Mouse (Mus musculus): ENCODE measurements around the gene Gse1.
A peak's percentile ranks its signal among the peaks of the same experiment; 100 is the strongest.

The Gse1 gene

DNA sequence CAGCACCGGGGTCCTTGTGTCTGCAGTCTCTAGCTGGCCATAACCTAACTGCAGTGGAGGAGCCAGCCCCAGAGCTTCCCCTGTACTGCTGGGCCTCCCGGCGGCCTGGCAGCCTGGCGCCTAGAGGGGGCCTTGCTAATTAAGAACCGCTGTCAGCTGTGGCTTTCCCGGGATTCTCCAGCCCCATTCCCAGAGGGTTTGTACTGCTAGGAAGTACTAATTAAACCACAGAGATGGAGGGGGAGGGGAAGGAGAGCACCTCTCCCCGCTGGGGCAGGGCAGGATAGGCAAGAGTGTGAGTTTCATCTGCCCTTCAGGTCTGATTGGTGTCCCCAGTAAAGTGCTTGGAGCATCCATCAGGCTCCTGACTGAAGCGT is 335.1 kb downstream of the Gse1 start:
- no peak for DNase-seq

DNA sequence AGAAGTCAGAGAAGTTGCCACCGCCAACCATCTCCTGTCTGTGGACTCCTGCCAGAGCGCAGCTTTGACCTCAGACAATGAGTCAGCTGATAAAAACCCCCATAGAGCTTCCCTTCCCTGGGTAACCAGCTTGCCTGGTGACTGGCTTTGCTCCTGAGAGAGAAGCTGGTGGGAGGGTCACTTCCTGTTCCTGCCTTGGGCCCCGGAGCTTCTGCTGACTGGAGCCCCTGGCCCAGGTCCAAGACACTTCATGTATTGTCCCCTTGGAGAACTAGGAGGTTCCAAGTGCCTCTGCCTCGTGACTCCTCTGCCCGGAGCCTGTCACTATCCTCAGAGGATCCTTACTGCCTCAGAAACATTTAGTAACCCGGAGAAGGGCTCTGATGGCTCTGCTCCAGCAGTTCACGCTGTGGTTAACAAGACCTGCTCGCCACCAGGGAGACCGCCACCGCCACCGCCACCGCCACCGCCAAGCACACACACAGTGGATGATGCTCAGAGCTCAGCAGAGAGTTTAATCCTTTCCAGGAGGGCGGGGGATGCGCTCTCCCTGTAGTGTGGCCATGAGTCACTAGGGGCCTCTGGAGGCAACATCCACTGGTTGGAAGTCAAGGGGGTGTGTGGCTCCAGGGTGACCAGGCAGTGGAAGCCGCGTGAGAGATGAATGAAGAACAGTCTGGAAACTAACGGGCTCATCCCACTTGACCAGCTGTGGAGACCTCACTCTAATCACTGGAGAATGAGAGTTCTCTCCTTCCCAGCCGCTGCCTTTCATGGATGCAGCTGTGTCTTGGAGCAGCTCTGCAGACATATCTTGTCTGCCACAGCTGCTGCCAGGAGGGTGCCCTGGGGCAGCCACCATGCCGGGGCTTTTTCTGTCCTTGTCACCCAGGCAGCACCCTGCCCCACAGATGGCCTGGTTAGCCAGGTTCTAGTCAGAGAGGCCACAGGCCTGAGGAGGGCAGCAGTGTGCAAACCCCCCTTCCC is 335.9 kb downstream of the Gse1 start:
- peak; percentile 79 for DNase-seq

DNA sequence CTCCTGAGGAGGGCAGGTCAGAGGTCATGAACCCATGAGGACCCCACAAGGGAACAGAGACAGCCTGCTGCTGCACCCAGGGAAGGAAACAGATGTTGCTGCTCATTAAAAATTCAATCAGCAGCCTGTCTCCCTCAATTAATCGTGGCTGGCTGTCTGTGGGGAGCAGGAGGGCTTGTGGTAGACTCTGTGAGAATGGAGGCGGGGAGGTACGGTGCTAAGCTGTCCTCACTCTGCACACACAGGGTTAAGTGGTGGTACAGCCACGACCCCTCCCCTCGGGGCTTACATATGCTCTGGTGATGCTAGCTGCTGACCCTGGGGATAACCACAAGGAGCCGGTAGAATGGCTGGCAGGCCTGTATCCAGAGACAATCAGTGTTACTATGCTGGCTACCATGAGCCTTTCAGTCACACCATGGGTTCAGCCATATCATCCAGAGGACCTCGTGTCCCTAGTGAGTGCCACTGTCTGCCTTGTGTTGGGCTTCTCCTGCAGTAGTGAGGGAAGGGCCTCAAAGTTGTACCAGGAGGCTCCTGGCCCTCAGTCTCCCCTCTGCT is 337.0 kb downstream of the Gse1 start:
- DNase-seq, result no peak

DNA sequence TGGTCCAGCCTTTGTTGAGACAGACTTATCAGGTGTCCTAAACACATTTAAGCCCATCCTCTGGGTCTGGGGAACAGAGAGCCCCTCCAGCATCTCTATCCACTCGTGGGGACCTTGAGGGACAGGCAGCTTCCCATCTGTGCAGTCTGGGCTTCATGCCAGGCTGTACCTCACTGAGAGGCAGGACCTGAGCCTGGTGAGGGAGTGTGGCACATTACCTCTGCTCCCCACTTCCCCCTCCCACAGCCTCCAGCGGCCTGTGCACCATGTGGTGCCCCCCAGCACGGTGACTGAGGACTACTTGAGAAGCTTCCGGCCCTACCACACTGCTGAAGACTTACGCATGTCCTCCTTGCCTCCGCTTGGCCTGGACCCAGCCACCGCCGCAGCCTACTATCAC is 338.4 kb downstream of the Gse1 start:
- no peak for DNase-seq

DNA sequence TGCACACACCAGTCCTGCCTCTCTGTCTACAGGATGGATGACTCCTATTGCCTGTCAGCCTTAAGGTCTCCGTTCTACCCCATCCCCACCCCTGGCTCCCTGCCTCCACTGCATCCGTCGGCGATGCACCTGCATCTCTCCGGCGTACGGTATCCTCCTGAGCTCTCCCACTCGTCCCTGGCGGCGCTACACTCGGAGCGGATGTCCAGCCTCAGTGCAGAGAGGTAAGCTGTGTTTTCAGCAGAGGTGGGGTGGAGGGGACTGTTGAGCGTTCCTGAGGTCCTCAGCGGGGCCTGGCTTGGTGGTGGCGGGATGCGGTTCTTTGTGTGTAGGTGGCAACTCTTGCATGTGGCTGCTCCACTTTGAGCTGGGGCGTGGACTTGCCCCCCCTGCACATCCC is 339.5 kb downstream of the Gse1 start:
- DNase-seq, result no peak

DNA sequence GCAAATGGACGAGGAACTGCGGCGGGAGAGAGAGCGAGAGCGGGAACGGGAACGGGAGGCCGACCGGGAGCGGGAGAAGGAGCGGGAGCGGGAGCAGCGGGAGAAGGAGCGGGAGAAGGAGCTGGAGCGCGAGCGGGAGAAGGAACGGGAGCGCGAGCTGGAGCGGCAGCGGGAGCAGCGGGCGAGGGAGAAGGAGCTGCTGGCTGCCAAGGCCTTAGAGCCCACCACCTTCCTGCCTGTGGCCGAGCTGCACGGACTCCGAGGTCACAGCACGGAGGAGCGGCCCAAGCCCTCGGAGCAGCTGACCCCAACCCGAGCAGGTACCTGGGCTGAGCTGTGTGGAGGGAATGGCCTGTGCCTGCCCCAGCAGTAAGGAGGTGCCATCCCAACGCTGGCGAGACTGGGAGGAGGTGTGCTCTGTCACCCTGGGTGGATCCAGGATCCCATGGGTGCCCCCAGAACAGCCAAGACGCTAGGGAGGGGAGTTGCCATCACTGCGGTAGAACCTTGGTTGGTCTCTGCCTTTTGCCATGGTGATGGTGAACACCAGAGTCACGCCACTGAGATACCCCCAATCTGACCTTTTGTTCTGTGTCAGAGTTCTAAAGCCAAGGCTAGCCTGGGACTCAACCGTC is 340.0 kb downstream of the Gse1 start:
- no peak for DNase-seq

DNA sequence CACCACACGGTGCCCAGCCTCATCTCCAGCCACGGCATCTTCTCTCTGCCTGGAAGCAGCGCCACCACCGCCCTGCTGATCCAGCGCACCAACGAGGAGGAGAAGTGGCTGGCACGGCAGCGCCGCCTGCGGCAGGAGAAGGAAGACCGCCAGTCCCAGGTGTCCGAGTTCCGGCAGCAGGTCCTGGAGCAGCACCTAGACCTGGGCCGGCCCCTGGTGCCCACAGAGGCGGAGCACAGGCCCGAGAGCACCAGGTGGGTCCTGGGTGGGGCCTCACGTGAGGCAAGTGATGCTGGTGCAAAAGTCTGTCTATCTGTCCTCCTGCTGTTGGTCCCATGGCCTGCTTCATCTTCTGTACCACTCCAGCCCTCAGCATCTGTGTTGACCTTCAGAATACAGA is 340.9 kb downstream of the Gse1 start:
- no peak for DNase-seq

DNA sequence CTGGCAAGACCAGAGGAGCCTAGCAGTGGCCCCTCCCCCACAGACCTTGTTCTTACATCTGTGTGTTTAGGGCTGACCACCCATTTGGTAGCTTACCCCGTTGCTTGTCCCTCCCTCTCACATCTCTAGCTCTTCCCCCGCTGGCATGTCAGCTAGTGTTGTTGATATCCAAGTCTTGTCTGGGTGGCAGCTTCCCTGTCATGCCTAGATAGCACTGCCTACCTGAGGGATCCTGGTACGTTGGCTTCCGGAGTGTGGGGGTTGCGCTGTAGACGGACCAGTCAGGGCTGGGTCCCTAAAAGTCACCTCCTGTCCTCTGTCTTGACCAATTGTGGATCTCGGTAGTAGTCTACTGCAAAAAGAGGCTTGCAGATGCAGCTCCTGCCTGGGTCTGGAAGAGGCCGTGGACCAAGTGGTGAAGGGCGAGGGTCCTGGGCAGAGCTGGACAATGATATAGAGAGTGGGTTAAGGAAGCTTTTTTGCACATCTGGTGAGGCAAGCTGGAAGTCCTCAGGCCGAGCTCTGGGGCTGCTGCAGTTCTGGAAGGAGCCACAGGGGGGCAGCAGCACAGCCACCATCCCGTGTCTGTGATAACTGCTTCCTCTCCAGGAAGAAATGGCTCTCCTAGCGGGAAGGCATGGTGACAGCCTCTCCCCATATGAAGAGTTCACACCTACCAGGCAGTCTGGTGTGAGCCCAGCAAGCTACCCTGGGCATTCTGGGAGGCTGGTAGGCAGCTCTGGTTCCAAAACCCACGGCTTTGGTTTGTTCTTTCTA is 341.9 kb downstream of the Gse1 start:
- peak; percentile 78 for DNase-seq

DNA sequence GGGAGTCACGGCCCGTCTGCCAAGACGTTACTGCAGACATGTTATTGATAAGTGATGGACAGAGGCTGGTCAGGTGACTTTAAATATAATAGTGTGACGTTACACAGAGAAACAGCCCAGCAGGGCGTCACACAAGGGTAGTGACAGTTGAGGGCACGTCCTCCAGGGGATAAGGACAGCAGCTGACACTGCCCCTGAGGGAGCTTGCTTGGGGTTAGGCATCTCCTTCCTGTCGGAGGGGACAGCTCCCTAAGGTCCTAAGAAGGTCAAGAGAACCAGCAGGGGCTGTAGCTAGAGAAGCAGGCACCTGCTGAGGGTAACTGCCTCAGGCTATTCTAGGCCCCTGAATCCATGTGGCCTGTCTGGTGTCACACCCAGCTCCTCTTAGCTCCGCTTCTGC is 343.3 kb downstream of the Gse1 start:
- DNase-seq, result no peak

DNA sequence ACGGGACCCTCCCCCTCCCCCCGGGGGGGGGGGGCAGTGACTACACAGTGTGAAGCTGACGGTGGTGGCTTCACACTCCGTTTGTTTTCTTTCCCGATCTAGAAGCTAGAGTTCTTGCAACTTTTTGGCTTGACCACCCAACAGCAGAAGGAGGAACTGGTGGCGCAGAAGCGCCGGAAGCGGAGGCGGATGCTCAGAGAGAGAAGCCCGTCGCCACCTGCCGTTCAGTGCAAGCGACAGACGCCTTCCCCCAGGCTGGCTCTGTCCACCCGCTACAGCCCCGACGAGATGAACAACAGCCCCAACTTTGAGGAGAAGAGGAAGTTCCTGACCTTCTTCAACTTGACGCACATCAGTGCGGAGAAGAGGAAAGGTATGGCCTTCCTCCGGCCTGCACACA is 344.3 kb downstream of the Gse1 start:
- DNase-seq, result peak; percentile 71

DNA sequence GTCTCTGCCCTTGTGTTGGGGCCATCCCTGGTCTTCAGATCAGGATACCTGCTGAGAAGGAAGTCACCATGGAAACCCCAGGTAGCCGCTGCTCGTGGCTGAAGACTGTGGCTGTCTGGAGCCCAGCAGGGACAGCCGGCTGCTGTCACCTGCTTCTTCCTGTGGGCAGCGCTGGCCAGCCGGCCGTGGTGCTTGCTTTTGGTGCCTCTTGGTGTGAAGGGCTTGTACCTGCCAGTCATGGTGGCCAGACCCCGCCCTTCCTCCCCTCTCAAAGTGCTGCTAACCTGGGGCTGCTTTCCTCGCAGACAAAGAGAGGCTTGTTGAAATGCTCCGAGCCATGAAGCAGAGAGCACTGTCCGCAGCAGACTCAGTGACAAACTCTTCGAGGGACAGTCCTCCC is 345.6 kb downstream of the Gse1 start:
- no peak for DNase-seq

DNA sequence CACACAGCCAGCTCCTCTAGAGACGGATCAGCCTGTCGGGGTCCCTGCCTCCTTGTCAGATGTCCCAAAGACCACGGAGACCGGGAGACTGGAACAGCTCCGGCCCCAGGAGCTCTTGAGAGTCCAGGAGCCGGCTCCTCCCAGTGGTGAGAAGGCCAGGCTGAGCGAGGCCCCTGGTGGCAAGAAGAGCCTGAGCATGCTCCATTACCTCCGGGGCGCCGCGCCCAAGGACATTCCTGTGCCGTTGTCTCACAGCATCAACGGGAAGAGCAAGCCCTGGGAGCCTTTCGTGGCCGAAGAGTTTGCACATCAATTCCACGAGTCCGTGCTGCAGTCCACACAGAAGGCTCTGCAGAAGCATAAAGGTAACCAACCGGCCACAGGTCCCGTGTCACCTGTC is 346.7 kb downstream of the Gse1 start:
- no peak for DNase-seq

DNA sequence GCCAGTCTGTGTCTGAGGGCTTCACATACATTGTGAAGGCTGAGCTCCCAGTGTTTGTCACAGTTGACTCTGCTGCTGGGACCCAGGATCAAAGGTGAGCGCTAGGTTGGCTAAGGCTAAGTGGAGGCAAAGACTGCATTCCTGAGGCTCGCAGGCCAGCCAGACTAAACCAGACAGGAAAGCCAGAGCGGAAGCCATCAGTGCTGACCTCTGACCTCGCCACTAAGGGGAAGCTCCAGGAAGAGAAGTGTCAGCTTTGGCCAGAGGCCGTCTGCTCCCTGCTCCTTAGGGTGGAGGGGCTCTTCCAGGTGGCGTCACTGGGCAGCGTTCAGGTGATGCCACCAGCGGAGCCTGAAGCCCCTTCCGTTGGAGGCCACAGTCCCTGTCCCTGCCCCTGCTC is 347.5 kb downstream of the Gse1 start:
- no peak for DNase-seq

DNA sequence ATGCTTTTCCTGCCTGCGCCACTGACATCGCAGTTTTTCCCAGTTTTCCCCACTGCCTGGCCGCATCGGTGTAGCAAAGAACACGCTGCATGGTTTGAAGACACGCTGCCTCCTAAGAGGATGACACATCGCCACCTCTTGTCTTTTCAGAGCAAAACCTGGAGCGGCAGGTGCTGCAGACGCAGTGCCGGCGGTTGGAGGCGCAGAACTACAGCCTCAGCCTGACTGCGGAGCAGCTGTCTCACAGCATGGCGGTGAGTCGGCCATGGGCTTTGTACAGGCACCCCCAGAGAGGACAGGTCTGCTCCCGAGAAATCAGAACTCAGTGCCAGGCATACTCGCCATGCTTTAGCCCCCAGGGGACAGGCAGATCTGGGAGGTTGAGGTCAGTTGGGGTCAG is 349.6 kb downstream of the Gse1 start:
- DNase-seq, result no peak

DNA sequence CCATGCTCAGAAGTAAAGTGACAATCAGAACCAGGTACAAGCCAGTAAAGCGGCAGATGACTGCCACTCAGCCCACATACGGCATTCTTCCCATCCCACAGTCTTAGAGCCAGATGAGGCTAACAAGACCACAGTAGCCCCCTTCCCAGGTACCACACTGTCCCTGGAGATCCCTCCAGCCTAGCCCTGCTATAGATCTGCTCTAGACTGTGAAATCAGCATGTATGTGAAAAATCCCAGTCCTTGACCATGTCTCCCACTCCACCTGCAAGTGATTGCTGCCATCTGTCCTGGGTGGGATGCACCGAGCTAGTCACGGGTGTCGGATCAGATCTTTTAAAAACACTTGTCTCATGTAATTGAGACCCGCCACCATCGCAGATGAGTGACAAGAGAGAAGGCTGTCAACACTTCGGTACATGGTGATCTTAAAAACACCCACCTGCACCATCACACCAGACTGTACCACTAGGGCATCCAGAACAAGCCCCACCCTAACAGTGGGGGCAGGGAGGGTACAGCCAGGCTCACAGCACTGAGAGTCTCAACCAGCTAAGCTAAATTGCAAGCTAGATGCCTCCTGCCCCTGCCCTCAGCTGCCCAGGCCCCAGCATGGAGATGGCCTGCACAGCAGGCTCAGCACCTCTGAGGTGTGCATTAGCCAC is 352.2 kb downstream of the Gse1 start:
- DNase-seq, result no peak

DNA sequence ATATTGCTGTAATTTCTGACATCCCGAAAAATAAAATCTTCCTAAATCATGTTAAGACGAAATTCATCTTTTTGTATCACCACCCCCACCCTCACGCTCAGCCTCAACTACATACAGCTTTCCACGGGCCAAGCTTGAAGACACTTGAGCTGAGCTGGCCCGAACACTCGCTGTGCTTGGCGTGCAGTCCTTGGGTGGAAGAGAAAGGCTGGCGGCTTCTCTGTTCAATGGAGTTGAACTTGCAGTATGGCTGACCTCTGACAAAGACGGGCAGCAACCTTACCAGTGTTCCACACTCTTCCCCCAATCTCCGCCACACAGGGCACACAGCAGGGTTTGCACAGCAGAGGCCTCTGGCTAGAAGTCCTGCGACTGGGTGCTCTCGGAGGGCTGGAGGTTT is 353.1 kb downstream of the Gse1 start:
- no peak for DNase-seq

DNA sequence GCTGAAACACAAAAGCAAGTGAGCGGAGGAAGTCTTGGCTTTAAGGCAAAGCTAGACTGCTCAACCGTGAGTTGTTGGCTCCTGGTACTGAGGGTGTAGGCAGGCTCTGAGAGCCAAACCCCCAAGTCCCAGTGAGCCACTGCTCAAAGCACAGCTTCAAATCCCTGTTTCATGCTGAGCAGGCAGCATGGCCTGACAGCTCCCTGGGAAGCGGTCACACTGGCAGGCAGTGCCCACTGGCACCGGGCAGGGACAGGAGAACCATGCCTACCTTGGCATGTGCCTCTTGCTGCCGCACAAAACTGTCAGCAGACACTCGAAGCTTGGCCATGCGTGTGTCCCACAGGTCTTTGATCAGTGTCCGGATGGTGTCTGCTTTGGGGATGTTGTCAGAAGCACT is 353.6 kb downstream of the Gse1 start:
- no peak for DNase-seq

DNA sequence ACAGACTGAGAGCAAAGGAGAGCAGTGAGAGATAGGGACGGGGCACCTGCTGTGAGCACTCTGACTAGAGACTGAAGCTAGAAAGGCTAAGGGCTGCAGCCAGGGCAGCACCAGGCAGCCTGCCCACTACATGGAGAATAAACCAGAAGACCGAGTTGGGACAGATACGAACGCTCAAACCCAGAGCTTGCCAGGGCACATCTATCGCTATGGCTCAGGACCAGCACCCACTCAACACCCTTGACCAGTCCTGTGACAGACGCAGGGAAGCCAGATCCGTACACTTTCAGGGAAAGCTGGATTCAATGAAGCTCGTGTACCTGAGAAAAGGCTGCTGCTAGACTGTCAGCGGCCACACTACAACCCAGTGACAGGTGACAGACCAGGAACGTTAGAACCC is 357.3 kb downstream of the Gse1 start:
- no peak for DNase-seq

DNA sequence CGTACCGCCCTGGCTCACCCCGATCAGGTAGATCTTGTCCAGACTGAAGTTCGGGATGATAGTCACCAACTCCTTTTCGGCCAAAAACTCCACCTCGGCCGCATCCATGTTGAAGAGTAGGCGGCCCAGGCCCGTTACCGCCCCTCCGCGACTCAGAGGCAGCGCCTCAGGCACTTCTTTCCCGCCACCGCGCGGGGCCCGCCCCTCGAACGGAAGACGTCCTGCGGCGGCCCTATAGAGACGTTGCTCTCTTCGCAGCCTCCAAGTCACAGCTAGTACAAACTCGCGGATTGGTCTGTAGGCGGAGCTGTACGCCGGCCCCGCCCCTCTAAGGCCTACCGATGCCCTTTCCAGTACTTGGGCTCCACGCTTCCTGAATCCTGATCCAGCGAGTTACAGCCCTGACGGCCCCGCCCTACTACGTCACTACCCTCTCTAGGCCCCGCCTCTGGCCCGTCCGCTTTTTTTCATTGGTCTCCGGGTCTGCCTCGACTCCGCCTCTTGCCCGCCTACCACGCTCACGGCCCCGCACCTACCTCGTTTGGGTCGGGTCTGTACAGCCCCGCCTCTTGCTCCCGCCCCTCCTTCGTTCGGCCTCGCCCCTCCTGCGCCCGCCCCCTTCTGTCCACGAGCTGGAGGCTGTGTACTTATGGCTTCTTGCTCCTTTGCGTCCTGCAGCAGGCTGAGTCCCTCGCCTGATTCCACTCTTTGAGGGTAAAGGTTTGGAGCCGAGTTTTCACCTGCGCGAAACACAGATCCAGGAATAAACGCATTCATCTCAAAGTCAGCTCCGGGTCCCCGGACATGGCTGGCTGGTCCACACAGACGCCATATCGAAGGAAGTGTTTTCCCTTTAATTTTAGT is 360.9 kb downstream of the Gse1 start, which contains the start of gene Gins2:
Gene Gins2 (minus strand): TSS at position 397 of the 864 bp plus-strand sequence.
- DNase-seq, result peak; percentile 98

DNA sequence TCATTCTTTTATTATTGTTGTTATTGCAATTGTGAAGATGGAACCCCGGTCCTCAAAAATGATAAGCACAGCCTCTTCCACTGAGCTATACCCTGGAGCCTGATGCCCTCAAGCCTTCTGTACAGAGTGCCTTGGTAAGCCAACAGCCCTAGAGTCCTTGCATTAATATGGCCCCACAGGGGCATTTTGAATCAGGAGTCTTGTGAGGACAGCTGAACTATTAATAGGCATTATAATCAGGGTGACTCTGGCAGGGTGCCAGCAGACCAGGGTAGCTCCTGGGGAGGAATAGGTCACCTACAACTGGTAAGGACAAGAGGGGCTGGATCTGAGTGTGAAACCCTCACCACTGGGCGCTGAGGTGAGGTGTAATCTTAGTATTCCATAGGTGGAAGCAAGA is 361.7 kb downstream of the Gse1 start:
- no peak for DNase-seq

DNA sequence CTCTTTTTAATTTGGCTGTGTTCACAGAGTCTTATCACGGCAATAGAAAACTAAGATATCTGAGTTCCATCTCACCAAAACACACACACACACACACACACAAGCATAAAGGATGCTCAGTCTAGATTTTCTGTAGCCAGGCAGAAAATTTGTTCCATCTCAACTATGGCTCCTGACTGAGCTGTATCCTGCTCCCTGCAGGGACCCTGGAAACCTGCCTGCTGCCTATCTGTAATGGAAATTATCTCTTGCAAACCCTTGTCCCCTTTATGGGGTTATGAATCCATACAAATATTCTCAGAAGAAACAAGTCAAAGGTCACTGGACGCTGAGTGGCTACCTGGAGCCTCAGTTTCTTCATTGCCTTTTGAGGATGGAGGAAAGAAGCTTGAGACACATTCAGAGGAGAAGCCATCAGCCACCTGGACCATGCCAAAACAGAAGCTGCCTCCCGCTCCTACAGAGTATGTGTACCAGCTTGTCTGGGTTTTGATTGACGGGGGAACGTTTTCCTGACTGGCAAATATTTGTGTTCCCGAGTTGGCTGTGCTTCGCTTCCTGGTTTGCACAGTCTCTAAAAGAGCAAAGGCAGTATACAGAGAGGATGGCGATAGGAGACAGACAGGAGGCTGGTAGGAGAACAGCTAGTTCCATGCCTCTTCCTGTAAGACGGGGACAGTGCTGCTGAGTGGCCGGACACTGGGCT is 363.5 kb downstream of the Gse1 start:
- DNase-seq, result no peak

Data from right cerebral cortex, postnatal 14 days (tissue).